Mouse (Mus musculus) CD4-positive, CD25-positive, alpha-beta regulatory T cell (primary cell): ENCODE measurements around the gene Hal. TPM values are rescaled to one million over a fixed set of nuclear protein-coding genes. Genes with fewer than 3 reads are reported as not detected.

ENCODE experiments used
- polyA plus RNA-seq: library from polyadenylated mRNA; unstranded; fragments of 100-300 nt; shearing (Covaris generic); gene quantifications from one replicate; pipeline ENCODE4 v1.2.1, GENCODE M21; 2017

The Hal gene
- polyA plus RNA-seq = 0.61 TPM

GRCm38 (mm10) chr10:93488066-93488827, at the start of gene Hal:
Gene Hal, plus strand, starts transcription at chr10:93488768.

DNA sequence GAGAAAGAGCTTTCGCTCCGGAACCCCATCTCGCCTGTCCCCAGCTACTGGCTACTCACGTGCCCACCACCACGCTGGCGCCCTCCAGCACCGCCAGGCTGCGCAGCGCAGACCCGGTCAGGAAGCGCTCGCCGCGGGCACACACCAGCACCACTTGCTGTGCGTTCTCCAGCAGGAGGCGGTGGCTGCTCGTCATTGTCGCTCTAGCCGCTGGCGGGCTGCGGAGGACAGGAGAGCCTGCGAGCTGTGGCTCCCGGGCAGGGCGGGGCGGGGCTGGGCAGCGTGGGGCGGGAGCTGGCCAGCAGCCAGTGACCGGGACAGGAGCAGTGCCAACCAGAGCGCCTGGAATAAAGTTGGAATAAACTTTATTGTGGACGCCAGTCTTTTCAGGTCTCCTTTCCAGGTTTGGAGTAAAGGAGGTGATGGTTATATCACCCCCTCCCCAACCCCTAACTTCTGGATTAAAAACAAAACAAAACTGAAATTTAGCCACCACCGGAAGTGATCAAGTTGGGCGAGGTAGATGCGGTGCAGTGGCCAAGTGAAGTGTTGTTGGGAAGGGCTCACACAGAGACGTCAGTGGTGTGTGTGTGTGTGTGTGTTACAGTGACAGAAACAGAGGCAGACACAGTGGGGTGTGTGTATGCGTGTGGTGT, 51.3 kb downstream of the Hal start, which contains the start of gene Amdhd1:
Amdhd1 (minus strand) TSS at position 259 of the 656 bp plus-strand sequence.

DNA sequence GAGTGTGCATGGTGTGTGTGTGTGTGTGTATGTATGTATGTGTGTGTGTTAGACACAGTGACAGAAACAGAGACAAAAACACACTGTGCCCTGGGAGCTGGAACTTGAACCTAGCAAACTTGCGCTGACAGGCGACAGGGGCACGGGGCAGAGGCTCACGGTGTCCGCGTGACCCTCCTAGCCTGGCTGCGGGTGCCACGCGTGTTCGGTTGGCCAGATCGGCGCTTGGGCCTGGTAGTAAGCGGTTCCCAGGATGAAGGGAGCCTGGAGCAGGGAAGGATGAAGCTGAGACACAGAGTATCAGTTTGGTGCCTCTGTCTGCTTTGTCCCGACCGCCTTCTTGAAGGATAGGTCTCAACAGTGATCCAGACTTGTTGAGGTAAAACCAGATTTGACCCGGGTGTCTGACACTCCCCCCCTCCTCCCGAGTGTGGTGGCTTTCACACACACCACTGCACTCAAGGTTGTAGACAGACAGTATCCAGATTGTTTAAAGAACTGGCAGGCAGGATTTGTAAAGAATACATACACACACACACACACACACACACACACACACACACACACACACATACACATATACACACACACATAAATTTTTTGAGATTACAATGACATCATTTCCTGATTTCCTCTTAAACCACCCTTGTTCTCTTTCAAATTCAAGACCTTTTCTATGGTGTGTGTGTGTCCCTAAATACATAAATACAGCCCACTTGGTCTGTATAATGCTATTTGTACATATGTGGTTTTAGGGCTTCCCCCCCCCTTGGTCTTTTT, 52.1 kb downstream of the Hal start, which contains the start of gene Ccdc38:
Ccdc38 (plus strand) TSS at position 202 of the 780 bp plus-strand sequence.

Other genes with a start within 250 kb of the Hal start
- 76.4 TPM for gene Elk3, start 177.6 kb upstream of the Hal start, polyA plus RNA-seq
- gene Lta4h, start 35.4 kb upstream of the Hal start, polyA plus RNA-seq = 369 TPM
- gene Amdhd1, start 51.3 kb downstream of the Hal start, polyA plus RNA-seq = 0.55 TPM
- gene Ccdc38, start 51.9 kb downstream of the Hal start, polyA plus RNA-seq = 0.90 TPM
- 52.7 TPM for gene Snrpf, start 100.9 kb downstream of the Hal start, polyA plus RNA-seq
- 10.6 TPM for gene Ntn4, start 151.9 kb downstream of the Hal start, polyA plus RNA-seq